Mouse (Mus musculus) spleen, embryonic (tissue): ENCODE results near the gene Elovl1.

Source experiments
- CTCF ChIA-PET: fragments of 350-600 bp; sonication (Branson Sonifier 250); formaldehyde crosslinking; loops from one replicate; lab custom pipeline; 2022; lab: Charles Lee

Gene Elovl1

DNA sequence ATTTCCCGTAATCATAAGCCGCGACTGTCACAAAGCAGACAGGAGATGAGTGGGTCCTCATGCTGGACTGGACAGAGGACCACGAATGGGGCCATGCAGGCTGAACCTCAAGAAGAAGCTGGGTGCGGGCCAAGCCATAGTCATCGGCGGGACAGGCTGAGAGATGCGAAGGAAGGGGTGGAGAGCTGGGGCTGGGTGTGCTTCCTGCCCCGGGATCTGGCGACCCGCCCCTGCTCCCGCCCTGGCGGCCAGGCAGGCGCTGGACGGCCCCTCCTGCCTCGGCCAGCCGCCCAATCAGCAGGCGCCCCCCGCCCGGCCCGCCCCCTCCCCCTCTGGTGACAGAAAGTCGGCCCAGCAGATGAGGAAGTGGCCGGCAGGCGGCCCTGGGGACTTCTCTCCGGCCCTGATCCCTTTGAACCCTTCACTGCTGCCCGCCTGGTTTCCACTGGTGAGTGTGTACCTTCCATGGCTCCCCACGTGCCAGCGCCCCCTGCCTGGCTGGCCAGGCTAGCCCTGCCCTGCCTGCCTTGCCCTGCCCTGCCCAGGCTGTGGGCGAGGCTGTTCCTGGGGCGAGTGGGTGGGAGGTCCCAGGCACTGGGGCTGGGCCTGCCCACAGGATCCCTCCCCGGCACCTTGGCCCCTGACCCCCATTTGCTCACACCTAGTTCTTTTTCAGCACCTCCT, at the start of gene Elovl1:
Gene Elovl1, plus strand, starts transcription at position 326 of the 684 bp plus-strand sequence.
- CTCF ChIA-PET, result interaction anchor here (0.7 to 1.0 kb wide), 2 partner anchors 21 to 123 kb away, joined by 3 to 11 read pairs; no protein-coding TSS in a partner anchor

DNA sequence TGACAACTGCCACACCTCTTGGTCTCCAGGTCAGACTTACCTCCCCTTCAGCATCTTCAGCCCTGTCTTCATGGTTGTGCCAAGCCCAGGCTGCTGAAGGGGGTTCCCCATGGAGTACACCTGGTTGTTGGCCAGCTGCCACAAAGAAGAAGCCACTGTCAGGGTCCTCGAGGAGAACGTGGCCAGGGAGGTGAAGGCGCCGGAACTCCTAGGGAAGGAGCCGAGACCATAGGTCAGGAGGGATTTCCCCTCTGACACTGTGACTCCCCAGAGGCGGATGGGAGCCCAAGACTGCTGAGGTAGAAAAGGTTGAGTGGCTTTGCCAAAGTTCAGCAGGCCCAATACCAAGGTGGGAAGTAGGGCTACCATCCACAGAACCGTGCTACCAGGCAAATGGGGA, 44.6 kb upstream of the Elovl1 start:
- CTCF ChIA-PET, result no interaction called here

DNA sequence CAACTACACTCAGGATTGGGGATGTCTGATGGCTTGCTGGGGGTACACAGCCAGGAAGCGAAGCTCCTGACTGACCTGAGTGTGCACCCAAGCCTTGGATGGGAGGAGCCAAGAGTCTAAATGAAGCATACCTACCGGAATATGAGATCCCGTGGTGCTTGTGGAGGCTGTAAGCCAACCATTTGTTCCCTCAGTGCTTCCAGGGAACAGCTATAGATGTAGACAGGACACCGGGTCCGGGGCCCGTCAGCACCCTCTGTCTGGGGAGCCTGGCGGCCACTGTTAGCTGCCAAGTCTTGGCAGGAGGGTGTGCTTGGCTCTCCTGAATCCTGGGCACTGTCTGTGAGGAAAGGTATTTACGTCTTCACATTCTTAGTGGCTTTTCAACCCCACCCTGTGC, 40.6 kb upstream of the Elovl1 start:
- CTCF ChIA-PET, result no interaction called here

DNA sequence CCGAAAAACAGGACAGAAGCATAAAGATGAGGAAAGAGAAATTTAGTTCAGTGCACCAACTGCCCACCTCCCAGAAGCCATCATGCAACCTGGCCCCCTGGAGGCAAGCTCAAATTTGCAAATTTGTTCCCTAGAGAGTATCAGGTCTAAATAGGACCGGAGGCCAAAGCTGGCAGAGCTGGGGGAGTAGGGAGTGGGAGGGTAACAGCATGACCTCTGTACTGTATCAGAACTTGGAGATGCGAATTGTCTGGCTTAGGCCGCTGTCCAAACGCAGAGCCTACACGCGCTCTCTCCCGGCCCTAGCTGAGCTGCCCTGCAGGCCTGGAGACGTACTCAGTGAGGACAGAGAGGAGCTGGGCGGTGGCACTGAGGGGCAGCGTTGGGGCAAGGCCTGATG, 37.7 kb upstream of the Elovl1 start:
- CTCF ChIA-PET, result no interaction called here

DNA sequence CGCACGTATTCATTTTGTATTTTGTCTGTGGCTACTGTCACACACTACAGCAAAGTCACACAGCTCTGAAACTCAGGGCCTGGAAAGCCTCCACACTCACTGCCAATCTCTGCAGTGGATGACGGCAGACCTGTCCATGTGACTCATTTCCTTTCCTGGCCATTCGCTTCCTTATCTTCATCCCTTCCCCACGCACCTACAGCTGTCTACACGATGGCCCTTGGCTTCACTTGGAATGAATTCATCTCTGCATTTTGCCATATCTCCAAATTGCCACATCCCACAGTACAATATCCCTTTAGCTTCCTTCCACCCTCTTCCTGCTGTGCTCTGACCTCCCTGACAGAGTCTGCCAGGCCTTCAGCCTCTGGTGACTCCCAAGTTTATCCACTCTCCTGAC, 33.4 kb upstream of the Elovl1 start:
- CTCF ChIA-PET, result interaction anchor here (0.6 to 0.7 kb wide), 2 partner anchors 485 to 1727 kb away, joined by 3 read pairs; no protein-coding TSS in a partner anchor

DNA sequence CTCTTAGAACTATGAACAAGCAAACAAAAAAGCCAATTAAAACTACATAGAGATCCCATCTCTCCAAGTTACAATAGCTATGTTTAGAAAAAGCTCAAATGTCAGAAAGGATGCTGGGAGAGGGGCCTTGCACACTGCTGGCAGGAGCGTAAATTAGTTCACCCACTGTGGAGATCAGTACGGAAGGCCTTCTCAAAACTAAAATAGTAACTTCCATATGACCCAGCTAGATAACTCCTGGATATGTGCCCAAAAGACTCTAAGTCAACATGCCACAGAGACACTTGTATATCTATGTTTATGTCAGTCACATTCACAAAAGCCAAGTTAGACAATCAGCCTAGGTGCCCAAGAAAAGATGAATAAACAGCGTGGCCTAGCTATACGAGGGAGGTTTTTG, 32.6 kb upstream of the Elovl1 start:
- CTCF ChIA-PET, result no interaction called here

DNA sequence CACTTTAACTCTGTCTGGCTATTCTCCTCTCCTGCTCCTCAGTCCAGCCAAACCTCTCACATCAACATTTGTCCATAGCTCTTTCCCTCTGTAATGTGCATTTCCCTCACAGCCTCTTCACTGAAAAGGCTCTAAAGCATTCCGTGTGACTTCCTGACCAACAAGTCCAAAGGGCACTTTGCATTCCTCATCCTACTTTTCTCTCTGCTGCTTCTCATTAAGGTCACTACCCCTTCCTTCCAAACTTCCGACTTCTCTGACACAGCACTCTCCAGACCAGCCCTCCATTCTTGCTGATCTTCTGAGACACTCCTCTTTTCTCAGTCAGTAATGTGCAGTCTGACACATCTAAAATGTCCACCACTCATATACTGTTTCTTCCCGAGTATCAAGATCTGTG, 31.5 kb upstream of the Elovl1 start:
- CTCF ChIA-PET, result interaction anchor here (0.8 kb wide), 1 partner anchor 13 kb away, joined by 3 read pairs; no protein-coding TSS in a partner anchor

DNA sequence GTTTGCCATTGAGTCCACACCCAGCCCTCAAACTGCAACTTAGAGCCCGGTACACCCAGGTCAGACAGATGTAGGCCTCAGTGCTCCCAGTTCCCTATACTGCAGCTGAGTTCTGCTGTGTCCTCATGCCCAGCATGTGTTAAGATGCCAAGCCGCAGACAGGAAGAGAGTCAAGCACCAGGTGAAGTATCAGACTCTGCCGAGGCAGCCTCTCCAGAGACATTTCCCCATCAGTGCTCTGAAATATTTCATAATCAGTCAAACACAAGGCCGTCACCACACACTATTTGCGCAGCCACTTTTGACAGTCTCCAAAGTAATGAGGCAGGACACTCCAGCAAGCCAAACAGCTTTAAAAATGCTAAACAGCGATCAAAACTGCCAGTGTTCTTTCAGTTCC, 29.5 kb upstream of the Elovl1 start:
- CTCF ChIA-PET, result no interaction called here

DNA sequence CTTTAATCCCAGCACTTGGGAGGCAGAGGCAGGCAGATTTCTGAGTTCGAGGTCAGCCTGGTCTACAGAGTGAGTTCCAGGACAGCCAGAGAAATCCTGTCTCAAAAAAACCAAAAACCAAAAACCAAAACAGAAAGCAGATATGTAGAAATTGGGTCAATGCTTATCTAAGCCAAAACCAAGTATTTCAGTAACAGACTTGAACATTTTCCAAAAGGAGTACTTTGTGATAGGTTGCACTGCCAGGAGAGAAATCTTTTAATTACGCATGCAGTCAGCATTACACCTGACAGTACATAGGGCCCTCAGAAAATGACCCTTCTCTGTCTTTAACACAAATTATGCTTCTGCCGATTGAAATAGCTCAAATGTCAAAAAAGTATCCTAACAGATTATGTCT, 26.5 kb upstream of the Elovl1 start:
- CTCF ChIA-PET, result no interaction called here

DNA sequence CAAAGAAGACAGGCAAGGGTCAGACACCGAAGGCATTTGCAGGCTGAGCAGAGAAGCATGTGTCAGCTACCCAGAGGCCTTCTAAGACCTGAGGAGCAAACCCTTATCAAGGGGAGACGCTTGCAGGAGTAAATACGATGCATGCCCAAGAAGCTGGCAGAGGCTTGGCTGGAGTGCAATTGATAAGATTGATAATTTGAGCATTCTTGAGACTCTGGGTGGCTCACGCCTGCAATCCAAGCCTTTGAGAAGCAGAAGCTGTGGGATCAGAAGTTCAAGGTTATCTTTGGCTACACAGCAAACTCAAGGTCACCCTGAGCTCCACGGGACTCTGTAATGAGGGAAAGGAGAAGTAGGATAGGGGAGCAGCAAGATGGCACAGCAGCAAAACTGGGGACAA, 26.0 kb upstream of the Elovl1 start:
- CTCF ChIA-PET, result no interaction called here

DNA sequence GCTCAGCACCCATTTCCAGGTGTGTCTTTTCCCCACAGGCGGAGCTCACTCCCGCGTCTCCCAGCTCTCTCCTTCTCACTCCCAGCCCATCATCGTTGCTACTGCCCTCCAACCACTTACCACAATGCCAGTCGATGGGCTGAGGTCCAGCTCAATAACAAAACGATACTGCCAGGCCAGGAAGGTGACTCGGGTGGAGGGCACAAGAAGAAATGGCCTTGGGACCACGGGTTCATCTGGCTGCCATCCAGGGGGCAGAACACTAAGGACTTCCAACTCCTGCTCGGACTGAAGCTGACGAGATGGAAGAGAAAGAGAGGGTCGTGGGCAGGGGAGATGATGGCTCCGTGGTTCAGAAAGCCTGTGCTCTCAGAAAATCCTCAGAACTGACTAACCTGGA, 25.2 kb upstream of the Elovl1 start:
- CTCF ChIA-PET, result no interaction called here

DNA sequence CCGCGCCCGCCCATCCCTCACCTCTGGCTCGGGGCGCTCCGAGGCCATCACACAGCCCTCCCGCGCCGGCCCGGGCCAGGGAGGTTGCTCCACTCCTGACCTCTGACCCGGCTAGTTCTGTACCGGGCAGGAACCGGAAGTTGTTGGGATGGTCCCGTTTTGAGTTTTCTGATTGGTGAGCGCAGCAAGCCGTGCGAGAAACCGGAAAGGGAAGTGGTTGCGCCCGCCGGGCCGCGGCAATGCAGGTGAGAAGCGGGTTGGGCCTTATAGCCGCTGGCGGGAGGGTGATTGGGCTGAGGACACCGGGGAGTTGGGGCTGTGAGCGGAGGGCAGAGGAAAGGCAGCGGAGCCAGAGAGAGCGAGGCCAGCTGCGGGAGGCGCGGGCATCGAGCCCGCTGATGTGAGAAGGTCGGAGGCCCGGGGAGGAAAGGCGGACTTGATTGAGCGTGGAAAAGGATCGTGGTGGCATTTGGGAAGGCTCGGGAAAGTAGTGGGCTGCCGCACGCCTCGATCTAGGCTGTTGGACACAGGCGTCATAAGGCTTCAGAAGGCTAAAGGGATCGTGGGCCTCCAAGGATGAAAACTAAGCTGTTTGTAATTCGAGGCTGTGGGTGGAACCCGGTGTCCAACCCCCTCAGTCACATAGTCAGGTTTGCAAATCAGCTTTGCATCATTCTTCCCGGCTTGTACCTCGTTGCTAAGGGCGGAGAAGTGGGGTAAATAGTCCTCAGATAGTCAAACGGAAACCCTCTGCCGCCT, 18.6 kb upstream of the Elovl1 start, which contains the start of the genes Szt2 and Med8:
Gene Szt2, minus strand, starts transcription at position 132 of the 759 bp plus-strand sequence.
Gene Med8, plus strand, starts transcription at position 196 of the 759 bp plus-strand sequence.
- CTCF ChIA-PET, result interaction anchor here (0.5 to 1.0 kb wide), 2 partner anchors 13 to 22 kb away, joined by 3 read pairs; no protein-coding TSS in a partner anchor

DNA sequence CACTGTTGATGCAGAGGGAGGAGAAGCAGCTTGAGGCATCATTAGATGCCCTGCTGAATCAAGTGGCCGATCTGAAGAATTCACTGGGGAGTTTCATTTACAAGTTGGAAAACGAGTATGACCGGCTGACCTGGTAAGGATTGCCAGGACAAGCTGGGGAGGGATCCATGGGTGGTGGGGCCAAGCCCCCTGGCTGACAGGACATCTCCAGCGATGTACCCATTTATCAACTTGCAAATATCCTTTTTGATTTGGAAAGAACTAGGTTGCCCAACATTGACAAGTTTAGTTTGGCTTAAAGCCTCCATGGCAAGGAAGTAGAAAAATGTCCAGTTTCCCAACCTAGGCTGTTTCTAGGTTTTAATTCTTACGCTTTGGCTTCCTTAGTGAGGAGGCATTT, 17.0 kb upstream of the Elovl1 start:
- CTCF ChIA-PET, result interaction anchor here (0.5 kb wide), 1 partner anchor 11 kb away, joined by 3 read pairs; no protein-coding TSS in a partner anchor

DNA sequence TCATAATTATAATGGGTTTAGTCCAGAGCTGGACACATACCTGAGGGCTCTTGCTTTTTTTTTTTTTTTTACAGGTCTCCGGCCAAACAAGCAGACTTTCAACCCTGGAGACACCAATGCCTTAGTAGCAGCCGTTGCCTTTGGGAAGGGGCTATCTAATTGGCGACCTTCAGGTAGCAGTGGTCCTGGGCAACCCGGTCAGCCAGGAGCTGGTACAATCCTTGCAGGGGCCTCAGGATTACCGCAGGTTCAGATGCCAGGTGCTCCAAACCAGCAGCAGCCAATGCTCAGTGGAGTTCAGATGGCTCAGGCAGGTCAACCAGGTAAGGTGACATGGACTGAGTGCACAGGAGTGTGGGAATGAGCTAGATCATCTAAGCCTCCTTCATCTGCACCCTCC, 14.3 kb upstream of the Elovl1 start:
- CTCF ChIA-PET, result no interaction called here

DNA sequence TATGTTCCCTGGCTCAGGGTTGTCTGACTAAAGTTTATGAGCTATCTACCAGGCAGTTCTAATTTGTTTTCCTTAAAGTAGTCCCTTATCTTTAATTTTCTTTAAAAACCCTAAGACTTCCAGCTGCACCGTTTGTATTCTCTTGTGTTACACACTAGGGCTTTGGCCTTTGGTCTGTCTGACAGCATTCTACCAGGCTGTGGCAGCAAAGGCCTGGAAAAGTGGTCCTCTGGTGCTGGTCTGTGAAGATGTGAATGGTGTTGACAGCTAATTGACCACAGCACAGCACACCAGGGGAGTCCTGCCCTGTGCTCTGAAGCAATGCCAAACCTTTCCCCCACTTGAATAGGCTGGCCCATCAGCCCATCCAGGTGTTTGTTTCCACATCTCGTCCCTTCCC, 12.1 kb upstream of the Elovl1 start:
- CTCF ChIA-PET, result no interaction called here

DNA sequence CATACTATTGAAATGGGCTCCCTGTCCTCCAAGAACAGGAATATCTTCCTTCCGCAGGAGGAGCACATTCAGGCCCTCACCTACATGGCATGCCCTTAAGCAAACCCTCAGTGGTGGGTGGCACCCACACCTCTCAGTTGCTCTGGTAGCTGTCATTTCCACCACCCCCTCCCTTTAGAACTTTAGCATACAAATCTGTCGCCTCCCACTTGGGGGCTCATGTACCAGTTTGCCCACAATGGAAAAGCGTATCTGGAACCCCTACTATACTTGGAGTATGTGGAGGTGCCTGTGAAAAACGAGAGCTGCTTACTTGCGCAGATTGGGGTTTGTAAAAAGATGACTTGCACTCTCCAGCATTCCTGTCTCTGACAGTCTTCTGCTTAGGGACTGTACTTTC, 11.6 kb upstream of the Elovl1 start:
- CTCF ChIA-PET, result no interaction called here

DNA sequence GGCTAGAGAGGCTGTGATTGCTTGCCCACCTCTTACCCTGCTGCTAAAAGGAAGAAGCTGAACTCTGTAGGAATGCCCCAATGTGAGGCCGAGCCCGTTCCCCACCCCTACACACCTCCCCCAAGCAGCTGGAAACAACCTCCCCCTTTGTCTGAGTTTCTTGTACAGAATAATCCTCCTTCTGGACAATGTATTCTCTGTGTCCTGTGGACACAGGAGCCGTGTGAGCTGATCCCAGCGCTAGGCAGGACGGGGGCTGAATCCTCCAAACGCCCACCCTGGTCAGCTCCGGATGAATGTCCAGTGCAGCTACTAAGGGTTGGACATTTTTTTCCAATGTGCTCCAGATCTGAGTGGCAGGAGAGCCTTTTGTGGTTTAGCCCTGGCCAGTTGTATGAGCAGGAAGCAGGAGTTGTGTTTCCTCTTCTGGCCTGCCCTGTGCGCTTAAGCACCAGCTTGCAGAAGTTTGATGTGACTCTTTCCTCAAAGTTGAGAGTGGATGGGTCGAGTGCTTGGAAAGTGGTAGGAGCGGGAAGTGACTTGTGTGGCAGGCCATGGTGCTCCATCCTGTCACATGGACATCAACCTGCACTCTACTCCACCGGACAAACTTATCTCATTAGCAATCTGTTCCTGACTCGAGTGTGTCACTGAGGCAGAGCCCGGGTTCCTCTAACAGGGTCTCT, 10.6 kb upstream of the Elovl1 start:
- CTCF ChIA-PET, result interaction anchor here (0.7 kb wide), 1 partner anchor 16 kb away, joined by 3 read pairs; no protein-coding TSS in a partner anchor

DNA sequence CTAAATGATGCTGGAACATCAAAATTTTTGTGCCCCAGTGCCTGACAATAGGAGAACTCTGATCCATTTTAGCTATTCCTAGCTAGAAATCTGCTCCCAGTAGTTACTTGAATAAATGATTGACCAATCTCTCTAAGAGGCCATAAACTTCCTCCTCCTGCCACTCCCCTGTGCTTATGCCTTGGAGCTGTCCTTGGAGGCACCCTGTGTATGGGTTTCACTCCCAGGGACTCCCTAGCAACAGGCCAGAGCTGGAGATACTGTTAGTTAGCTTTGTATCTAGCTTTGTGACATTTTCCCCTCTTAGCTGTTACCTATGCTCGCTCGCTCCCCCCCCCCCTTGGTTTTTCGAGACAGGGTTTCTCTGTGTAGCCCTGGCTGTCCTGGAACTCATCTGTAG, 6.5 kb upstream of the Elovl1 start:
- CTCF ChIA-PET, result no interaction called here

DNA sequence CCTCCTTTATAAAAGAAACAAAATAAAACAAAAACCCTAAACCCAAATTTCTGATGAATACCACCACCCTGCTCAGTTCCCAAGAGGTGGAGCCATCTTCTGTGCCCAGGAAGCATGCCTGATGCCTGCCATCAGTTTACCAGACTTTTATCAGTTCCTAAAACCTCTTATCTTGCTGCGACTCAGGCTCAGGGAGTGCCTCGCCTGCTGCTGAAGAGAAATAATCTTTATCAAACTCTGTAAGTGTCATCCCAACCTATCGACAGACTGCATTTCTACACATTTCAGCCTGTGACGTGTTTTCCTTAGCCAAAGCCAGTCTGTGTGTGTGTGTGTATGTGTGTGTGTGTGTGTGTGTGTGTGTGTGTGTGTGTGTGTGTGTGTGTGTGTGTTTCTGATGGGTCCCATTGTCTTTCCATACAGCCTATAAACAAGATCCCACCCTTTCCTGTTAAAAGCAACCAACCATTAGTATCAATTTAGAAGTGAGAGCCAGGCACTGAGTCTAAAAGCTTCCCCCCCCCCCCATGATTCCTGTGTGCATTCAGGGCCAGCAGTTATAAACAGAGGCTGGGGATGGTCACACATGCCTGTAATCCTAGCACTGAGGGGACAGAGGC, 3.2 kb upstream of the Elovl1 start:
- CTCF ChIA-PET, result no interaction called here

DNA sequence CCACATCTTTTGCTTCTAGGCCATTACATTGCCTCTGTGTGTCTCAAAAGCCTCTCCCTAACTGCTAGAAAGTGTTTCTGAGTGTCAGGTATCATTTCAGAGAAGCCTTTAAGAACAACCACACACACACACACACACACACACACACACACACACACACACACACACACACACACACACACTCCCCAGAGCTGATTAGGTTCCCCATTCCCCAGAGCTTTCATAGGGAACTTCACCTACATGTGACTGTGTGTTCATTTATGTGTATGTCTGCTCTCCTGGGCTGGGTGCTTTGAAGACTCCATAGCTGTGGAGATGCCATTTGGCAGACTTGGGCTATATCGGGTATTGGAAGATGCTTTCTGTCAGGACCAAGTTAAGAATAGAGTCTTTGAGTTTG, 2.5 kb upstream of the Elovl1 start:
- CTCF ChIA-PET, result interaction anchor here (0.6 kb wide), 1 partner anchor 450 kb away, joined by 6 read pairs; no protein-coding TSS in a partner anchor

DNA sequence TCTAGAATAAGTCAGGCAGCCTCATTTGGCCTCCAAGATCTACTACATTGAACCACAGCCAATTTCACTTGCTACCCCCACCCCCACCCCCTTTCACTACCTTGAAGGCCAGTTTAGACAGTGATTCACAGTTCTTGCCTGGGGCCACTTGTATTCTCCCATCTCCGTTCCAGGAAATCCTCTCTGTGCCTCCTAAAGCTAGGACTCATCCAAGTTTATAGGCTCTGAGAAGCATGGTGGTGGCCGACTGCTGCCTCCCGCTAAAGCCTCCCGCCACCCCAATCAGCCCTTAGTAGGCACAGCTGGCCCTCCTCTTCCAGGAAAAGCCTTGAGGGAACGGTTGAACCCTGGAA, 502 bp upstream of the Elovl1 start:
- CTCF ChIA-PET, result interaction anchor here (0.7 kb wide), 1 partner anchor 122 kb away, joined by 11 read pairs; no protein-coding TSS in a partner anchor
